Mouse (Mus musculus): ENCODE data around the gene Ltc4s. TPM values are rescaled to one million over a fixed set of nuclear protein-coding genes. Genes with fewer than 3 reads are reported as not detected.

The Ltc4s gene
- polyA plus RNA-seq, 1 experiment from 2014 or later = 4.5 TPM

- Histone ChIP-seq H3K4me2 (replicated peaks) (peak overlapping the region; percentile 94), H3K27ac (no peak overlapping the region), H3K36me3 (replicated peaks; ENCODE audit: control insufficient read depth, insufficient read depth) (peaks cover 37% of the 10 kb centered on the region), H3K27me3 (ENCODE audit: control insufficient read depth, insufficient read depth, low read length) (peaks cover 22% of the 10 kb centered on the region; the same call in 1 of the 2 replicates), H3K4me3 (replicated peaks; ENCODE audit: low read length) (peak overlapping the region; percentile 55), H3K9ac (peak overlapping the region; percentile 51), H3K4me1 (replicated peaks; ENCODE audit: control insufficient read depth, insufficient read depth, low read length) (peaks cover 6% of the 10 kb centered on the region; the same call in 1 of the 2 replicates), H3K9me3 (ENCODE audit: control insufficient read depth, low read length) (no peaks in the 10 kb centered on the region)
- 3% methylated on average over 66 of the region's 66 CpGs for WGBS
- ATAC-seq (ENCODE audit: low FRiP score) (peak; percentile 3; the same call in 1 of the 2 replicates), DNase-seq (ENCODE audit: low spot score) (no peak)
Measured at GRCm38 (mm10) chr11:50236937-50237835, 1.2 kb downstream of the Ltc4s start.

- peak; percentile 85 for ATAC-seq (ENCODE audit: low FRiP score)
- H3K27ac ChIP-seq = no peak overlapping the region
- H3K9me3 ChIP-seq (ENCODE audit: control insufficient read depth, low read length) = no peaks in the 10 kb centered on the region
- WGBS = 1% methylated on average over 23 of the region's 27 CpGs
- H3K36me3 ChIP-seq (replicated peaks; ENCODE audit: control insufficient read depth, insufficient read depth) = peaks cover 44% of the 10 kb centered on the region
- peaks cover 22% of the 10 kb centered on the region; the same call in 1 of the 2 replicates for H3K27me3 ChIP-seq (ENCODE audit: control insufficient read depth, insufficient read depth, low read length)
- peak overlapping the region; percentile 51 for H3K9ac ChIP-seq
- H3K4me1 ChIP-seq (replicated peaks; ENCODE audit: control insufficient read depth, insufficient read depth, low read length) = peaks cover 6% of the 10 kb centered on the region; the same call in 1 of the 2 replicates
- peak; percentile 82 for DNase-seq (ENCODE audit: low spot score)
- H3K4me2 ChIP-seq (replicated peaks) = peak overlapping the region; percentile 94
- H3K4me3 ChIP-seq (replicated peaks; ENCODE audit: low read length) = peak overlapping the region; percentile 55
Measured at GRCm38 (mm10) chr11:50236540-50236936, 1.9 kb downstream of the Ltc4s start.

GRCm38 (mm10) chr11:50234606-50235005 lies 3.8 kb downstream of the Ltc4s start:
- ATAC-seq (ENCODE audit: low FRiP score) (no peak), DNase-seq (ENCODE audit: low spot score) (no peak)
- H3K4me1 ChIP-seq (replicated peaks; ENCODE audit: control insufficient read depth, insufficient read depth, low read length) = peaks cover 12% of the 10 kb centered on the region; the same call in 1 of the 2 replicates
- H3K4me2 ChIP-seq (replicated peaks) = no peak overlapping the region
- 94% methylated on average over 25 of the region's 25 CpGs for WGBS
- no peak overlapping the region for H3K4me3 ChIP-seq (replicated peaks; ENCODE audit: low read length)
- H3K27me3 ChIP-seq (ENCODE audit: control insufficient read depth, insufficient read depth, low read length) = peaks cover 22% of the 10 kb centered on the region; the same call in 1 of the 2 replicates
- H3K36me3 ChIP-seq (replicated peaks; ENCODE audit: control insufficient read depth, insufficient read depth) = peaks cover 52% of the 10 kb centered on the region
- no peak overlapping the region for H3K27ac ChIP-seq
- H3K9me3 ChIP-seq (ENCODE audit: control insufficient read depth, low read length) = no peaks in the 10 kb centered on the region
- no peak overlapping the region for H3K9ac ChIP-seq

GRCm38 (mm10) chr11:50233993-50234392 lies 4.4 kb downstream of the Ltc4s start:
- no peak for DNase-seq (ENCODE audit: low spot score)
- Histone ChIP-seq H3K4me2 (replicated peaks) (no peak overlapping the region), H3K27ac (no peak overlapping the region), H3K9me3 (ENCODE audit: control insufficient read depth, low read length) (no peaks in the 10 kb centered on the region), H3K4me3 (replicated peaks; ENCODE audit: low read length) (no peak overlapping the region), H3K4me1 (replicated peaks; ENCODE audit: control insufficient read depth, insufficient read depth, low read length) (peaks cover 16% of the 10 kb centered on the region), H3K36me3 (replicated peaks; ENCODE audit: control insufficient read depth, insufficient read depth) (peaks cover 52% of the 10 kb centered on the region), H3K27me3 (ENCODE audit: control insufficient read depth, insufficient read depth, low read length) (peaks cover 22% of the 10 kb centered on the region; the same call in 1 of the 2 replicates), H3K9ac (no peak overlapping the region)
- 85% methylated on average over 11 of the region's 11 CpGs for WGBS
- no peak for ATAC-seq (ENCODE audit: low FRiP score)

- Histone ChIP-seq H3K4me1 (replicated peaks; ENCODE audit: control insufficient read depth, insufficient read depth, low read length) (peaks cover 24% of the 10 kb centered on the region), H3K27ac (no peak overlapping the region), H3K9me3 (ENCODE audit: control insufficient read depth, low read length) (no peaks in the 10 kb centered on the region), H3K27me3 (ENCODE audit: control insufficient read depth, insufficient read depth, low read length) (peaks cover 14% of the 10 kb centered on the region; the same call in 1 of the 2 replicates), H3K4me3 (replicated peaks; ENCODE audit: low read length) (no peak overlapping the region), H3K9ac (no peak overlapping the region), H3K36me3 (replicated peaks; ENCODE audit: control insufficient read depth, insufficient read depth) (peaks cover 52% of the 10 kb centered on the region), H3K4me2 (replicated peaks) (no peak overlapping the region)
- WGBS = 94% methylated on average over 13 of the region's 13 CpGs
- no peak for ATAC-seq (ENCODE audit: low FRiP score)
- DNase-seq (ENCODE audit: low spot score) = no peak
Measured at GRCm38 (mm10) chr11:50233022-50233421, 5.4 kb downstream of the Ltc4s start.

GRCm38 (mm10) chr11:50231411-50231810 lies 7.0 kb downstream of the Ltc4s start:
- Histone ChIP-seq H3K4me1 (replicated peaks; ENCODE audit: control insufficient read depth, insufficient read depth, low read length) (peaks cover 37% of the 10 kb centered on the region), H3K9ac (no peak overlapping the region), H3K27me3 (ENCODE audit: control insufficient read depth, insufficient read depth, low read length) (peaks cover 5% of the 10 kb centered on the region; the same call in 1 of the 2 replicates), H3K27ac (no peak overlapping the region), H3K4me3 (replicated peaks; ENCODE audit: low read length) (no peak overlapping the region), H3K9me3 (ENCODE audit: control insufficient read depth, low read length) (no peaks in the 10 kb centered on the region), H3K4me2 (replicated peaks) (0 out of 2 replicates have a peak overlapping the region, but pooled peaks have one; percentile 28), H3K36me3 (replicated peaks; ENCODE audit: control insufficient read depth, insufficient read depth) (peaks cover 52% of the 10 kb centered on the region)
- DNase-seq (ENCODE audit: low spot score) = peak; percentile 82
- no peak for ATAC-seq (ENCODE audit: low FRiP score)
- 23% methylated on average over 8 of the region's 8 CpGs for WGBS

- Histone ChIP-seq H3K9ac (no peak overlapping the region), H3K36me3 (replicated peaks; ENCODE audit: control insufficient read depth, insufficient read depth) (peaks cover 48% of the 10 kb centered on the region), H3K4me1 (replicated peaks; ENCODE audit: control insufficient read depth, insufficient read depth, low read length) (peaks cover 37% of the 10 kb centered on the region), H3K4me2 (replicated peaks) (peak overlapping the region; percentile 28; the same call in 1 of the 2 replicates), H3K4me3 (replicated peaks; ENCODE audit: low read length) (0 out of 2 replicates have a peak overlapping the region, but pooled peaks have one; percentile 8), H3K9me3 (ENCODE audit: control insufficient read depth, low read length) (no peaks in the 10 kb centered on the region), H3K27me3 (ENCODE audit: control insufficient read depth, insufficient read depth, low read length) (peaks cover 5% of the 10 kb centered on the region; the same call in 1 of the 2 replicates), H3K27ac (no peak overlapping the region)
- 23% methylated on average over 45 of the region's 45 CpGs for WGBS
- no peak for DNase-seq (ENCODE audit: low spot score)
- no peak for ATAC-seq (ENCODE audit: low FRiP score)
Measured at GRCm38 (mm10) chr11:50230481-50231304, 7.7 kb downstream of the Ltc4s start.

- H3K4me3 ChIP-seq (replicated peaks; ENCODE audit: low read length) = no peak overlapping the region
- ATAC-seq (ENCODE audit: low FRiP score) (no peak), DNase-seq (ENCODE audit: low spot score) (no peak)
- peaks cover 36% of the 10 kb centered on the region for H3K4me1 ChIP-seq (replicated peaks; ENCODE audit: control insufficient read depth, insufficient read depth, low read length)
- no peak overlapping the region for H3K27ac ChIP-seq
- H3K9me3 ChIP-seq (ENCODE audit: control insufficient read depth, low read length) = no peaks in the 10 kb centered on the region
- H3K36me3 ChIP-seq (replicated peaks; ENCODE audit: control insufficient read depth, insufficient read depth) = peaks cover 36% of the 10 kb centered on the region
- 54% methylated on average over 7 of the region's 7 CpGs for WGBS
- no peaks in the 10 kb centered on the region for H3K27me3 ChIP-seq (ENCODE audit: control insufficient read depth, insufficient read depth, low read length)
- no peak overlapping the region for H3K9ac ChIP-seq
- H3K4me2 ChIP-seq (replicated peaks) = no peak overlapping the region
Measured at GRCm38 (mm10) chr11:50229252-50229910, 9.0 kb downstream of the Ltc4s start.
